Mouse (Mus musculus): Measurements from ENCODE around the gene Pms2.

DNA sequence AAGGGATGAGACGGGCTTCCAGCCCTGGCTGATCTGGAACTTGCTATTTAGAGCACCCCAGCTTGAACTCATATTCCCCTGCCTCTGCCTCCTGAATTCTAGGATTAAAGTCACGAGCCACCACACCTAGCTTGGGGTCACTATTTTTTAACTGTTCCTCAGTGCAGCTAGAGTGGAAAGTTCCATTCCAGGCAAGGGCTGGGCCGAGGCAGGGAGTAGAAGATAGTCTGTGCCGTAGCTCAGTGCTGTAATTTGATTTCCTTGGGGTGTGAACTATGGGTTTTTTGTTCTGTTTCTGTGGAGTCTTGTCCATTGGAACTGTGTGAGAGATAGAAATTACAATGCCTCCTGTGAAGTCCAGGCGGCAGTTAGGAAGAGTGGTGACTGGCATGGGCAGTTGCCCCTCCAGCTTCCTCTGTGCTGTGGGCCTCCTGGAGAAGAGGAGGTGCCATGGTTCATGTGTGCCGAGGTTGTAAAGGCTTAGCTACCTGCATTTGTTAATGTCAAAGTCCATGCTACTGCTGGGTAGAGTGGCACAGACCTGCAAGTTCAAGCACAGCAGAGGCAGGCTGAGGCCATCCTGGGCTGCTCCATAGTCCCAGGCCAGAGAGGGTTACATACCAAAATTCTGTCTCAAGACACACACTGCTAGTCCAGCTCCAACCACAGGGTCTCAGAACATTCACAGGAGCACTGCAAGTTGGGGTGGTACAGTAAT is 22.3 kb downstream of the Pms2 start:
- TF ChIP-seq CTCF (IDR thresholded peaks at IDR 0.05; ENCODE audit: extremely low read depth, insufficient read depth, insufficient read length, insufficient replicate concordance) (no peak), POLR2A (IDR thresholded peaks at IDR 0.05; ENCODE audit: low read depth, low read length) (no peak)

Measured in spleen, adult 2 months (tissue).